Comparison of ENCODE assay signal across 27 mouse cellular contexts in genomic region chr9:43855887-43856286, GRCm38 (mm10).
"Had no signal": no experiment of that assay in that cellular context is flagged by ENCODE, and none has a peak within 500 bp of the region (broad histone marks: within the 10 kb centered on the region; RNA-seq: fewer than 3 reads in every experiment).

No protein-coding gene starts in this region.

- H3K9me3 ChIP-seq: heart, embryonic 10.5 days; heart, embryonic 12.5 days; hindbrain, embryonic 10.5 days; hindbrain, embryonic 12.5 days; intestine, embryonic 15.5 days; limb, embryonic 10.5 days; limb, embryonic 12.5 days had no signal

- ATAC-seq: hindbrain, embryonic 16.5 days; inflammation-experienced regulatory T-cells, adult 6 months; intestine, embryonic 15.5 days; intestine, postnatal 0 days had no signal

- H3K4me2 ChIP-seq: heart, embryonic 12.5 days; hindbrain, embryonic 12.5 days; hindbrain, embryonic 14.5 days; intestine, embryonic 15.5 days; limb, embryonic 12.5 days; liver, embryonic 11.5 days had no signal

- H3K36me3 ChIP-seq: heart, embryonic 10.5 days; heart, embryonic 12.5 days; hindbrain, embryonic 10.5 days; hindbrain, embryonic 12.5 days; intestine, embryonic 15.5 days; limb, embryonic 10.5 days; limb, embryonic 12.5 days had no signal

- DNase-seq: gastrocnemius, adult 2 months; gastrocnemius, postnatal 10 days; gastrocnemius, postnatal 25 days; heart, adult 18-20 months; heart, postnatal 10 days; heart, postnatal 4 days; kidney, adult 18-20 months; kidney, adult 8-10 months; kidney, postnatal 10 days; kidney, postnatal 25 days; kidney, postnatal 4 days; layer of hippocampus, adult 9-11 months; layer of hippocampus, postnatal 36 days; liver had no signal

- H3K27ac ChIP-seq: gastrocnemius, adult 2 months; heart, embryonic 10.5 days; hindbrain, embryonic 10.5 days; hindbrain, embryonic 12.5 days; hindbrain, embryonic 14.5 days; intestine, embryonic 15.5 days; layer of hippocampus, adult 2 months; limb, embryonic 10.5 days; limb, embryonic 12.5 days had no signal

- H3K4me3 ChIP-seq: gastrocnemius, adult 2 months; heart, embryonic 10.5 days; heart, embryonic 12.5 days; hindbrain, embryonic 10.5 days; hindbrain, embryonic 12.5 days; intestine, embryonic 15.5 days; layer of hippocampus, adult 2 months; limb, embryonic 10.5 days; limb, embryonic 12.5 days had no signal

- H3K9ac ChIP-seq: heart, embryonic 12.5 days; hindbrain, embryonic 12.5 days; hindbrain, embryonic 14.5 days; intestine, embryonic 15.5 days; limb, embryonic 12.5 days had no signal

- H3K4me1 ChIP-seq: intestine, embryonic 15.5 days had no signal
